Mouse (Mus musculus) left cerebral cortex, adult 2 months (tissue): ENCODE results near the gene Fam167b. TPM values are rescaled to one million over a fixed set of nuclear protein-coding genes. Genes with fewer than 3 reads are reported as not detected.
"Not testable (repeated sequence)": the region's sequence is repeated elsewhere in the genome, so short reads cannot be mapped to it uniquely, and the experiment has no call there.

ENCODE experiments used
- DNase-seq, 2 experiments: peaks; one replicate each; pipeline ENCODE4 v3.0.0; 2021 to 2022; ENCODE audit warnings: low spot score in 2 of 2, mixed read lengths in 1 of 2; ENCODE audit errors: extremely low spot score in 1 of 2
- H3K27ac ChIP-seq: fragments of 200-600 bp; 2 replicates; pipeline ENCODE4 v1.8.1; 2022
- H3K4me3 ChIP-seq: fragments of 200-600 bp; 2 replicates; pipeline ENCODE4 v1.8.1; 2022
- CTCF ChIP-seq: fragments of 200-600 bp; IDR thresholded peaks from 2 replicates; pipeline ENCODE4 v1.8.1; 2022; ENCODE audit warnings: antibody characterized with exemption, mild to moderate bottlenecking, moderate library complexity
- intact Hi-C: fragments of 180-260 bp; cut with DNase I; formaldehyde crosslinking; loops from one replicate; pipeline ENCODE4 v1.15.1; 2025
- microRNA-seq, 2 experiments: library from miRNA; unstranded; fragments of <30 nt; microRNA quantifications; one replicate each; pipeline ENCODE4 v1.2.0; 2021
- total RNA-seq, 2 experiments: library from RNA; stranded (reverse); gene quantifications; 2 replicates each; pipeline ENCODE4 v1.2.3; 2021

Fam167b gene
- total RNA-seq, 2 experiments from 2014 or later: 0.40 to 0.77 TPM

DNA sequence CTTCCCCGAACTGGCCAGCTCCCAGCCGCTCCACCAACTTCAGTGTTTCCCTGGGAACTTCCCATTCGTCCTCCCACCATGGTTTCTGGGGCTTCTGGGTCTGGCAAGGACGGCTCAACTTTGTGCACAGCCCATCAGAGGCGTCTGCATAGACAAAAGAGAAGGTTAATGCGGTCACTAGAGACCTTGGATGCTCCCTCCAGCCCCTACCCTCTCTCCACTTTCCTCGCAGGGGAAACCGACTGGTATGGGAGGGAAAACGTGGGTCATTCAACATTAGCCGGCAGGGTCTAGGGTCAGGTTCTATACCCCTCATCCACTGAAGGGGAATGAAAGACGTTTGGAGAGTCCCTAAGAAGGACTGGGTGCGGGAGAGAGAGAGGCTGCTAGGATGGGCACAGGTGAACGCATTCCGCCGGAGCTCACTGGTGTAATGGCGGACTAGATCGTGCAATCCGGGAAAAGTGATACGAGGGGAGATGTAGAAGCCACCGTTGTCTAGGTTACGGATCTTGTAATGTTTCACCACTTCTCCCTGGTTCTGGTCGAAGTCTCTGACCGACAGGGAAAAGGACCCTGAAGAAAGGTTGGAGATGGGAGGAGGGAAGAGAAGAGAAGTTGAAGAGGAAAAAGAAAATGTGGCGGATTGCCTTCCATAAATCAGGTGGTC is 22.4 kb downstream of the Fam167b start:
- TF ChIP-seq CTCF: no peak
- intact Hi-C loops: no loop called here
- H3K4me3 ChIP-seq: peak overlapping the region; percentile 57
- DNase-seq: no peak
- peak overlapping the region; percentile 52 for H3K27ac ChIP-seq

DNA sequence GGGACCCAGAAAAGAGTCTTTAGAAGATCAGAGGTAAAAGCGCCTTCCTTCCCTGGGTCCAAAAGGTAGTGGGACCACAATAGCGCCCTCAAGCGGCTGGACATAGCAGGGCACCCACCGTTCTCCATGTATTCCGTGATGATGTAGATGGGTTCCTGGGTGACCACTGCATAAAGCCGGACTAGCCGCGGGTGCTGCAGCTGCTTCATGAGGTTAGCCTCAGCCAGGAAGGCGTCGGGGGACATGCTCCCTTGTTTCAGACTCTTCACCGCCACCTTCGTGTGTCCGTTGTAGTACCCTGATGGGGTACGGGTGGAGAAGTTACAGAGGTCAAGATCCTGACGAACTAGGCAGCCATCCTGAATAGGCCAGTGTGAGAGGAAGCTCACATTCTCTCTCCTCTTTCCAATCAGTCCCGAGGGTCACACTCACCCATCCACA is 22.9 kb downstream of the Fam167b start:
- peak overlapping the region; percentile 57 for H3K4me3 ChIP-seq
- TF ChIP-seq CTCF: peak; percentile 68
- no peak overlapping the region for H3K27ac ChIP-seq
- intact Hi-C loops: no loop called here
- DNase-seq: peak; percentile 36 to 40

DNA sequence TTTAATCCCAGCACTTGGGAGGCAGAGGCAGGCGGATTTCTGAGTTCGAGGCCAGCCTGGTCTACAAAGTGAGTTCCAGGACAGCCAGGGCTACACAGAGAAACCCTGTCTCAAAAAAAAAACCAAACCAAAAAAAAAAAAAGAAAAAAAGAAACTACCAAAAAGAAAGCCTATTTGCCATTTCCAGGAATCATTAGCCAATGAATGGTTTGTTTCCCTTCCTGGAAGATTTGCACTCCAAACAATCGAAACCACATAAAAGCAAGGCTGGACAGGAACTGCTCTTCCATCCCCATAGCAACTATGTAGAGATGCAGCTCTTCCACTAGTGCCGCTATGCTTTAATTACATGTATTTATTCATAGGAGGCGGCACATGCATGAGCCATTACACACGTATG is 23.8 kb downstream of the Fam167b start:
- H3K4me3 ChIP-seq, intact Hi-C loops, DNase-seq, H3K27ac ChIP-seq: not testable (repeated sequence)

DNA sequence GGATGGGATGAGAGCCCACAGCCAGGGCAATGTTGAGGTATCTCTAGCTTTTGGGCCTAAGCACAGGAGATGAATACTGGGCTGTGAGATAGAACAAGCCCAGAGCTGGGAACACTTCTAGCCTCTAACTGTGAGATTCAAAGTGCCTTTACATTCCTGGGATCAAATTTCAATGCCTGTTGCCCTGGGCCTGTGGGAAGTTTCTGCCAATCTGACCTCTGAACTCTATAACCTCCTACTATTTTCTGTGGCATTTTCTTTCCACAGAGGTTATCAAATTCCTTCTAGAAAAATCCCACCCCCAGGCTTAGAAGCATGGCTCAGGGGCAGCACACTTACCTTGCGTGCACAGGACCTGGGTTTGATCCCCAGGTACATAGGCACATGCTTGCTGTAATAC is 28.1 kb downstream of the Fam167b start:
- TF ChIP-seq CTCF: no peak
- no peak for DNase-seq
- H3K27ac ChIP-seq: no peak overlapping the region
- intact Hi-C loops: no loop called here
- no peak overlapping the region for H3K4me3 ChIP-seq

DNA sequence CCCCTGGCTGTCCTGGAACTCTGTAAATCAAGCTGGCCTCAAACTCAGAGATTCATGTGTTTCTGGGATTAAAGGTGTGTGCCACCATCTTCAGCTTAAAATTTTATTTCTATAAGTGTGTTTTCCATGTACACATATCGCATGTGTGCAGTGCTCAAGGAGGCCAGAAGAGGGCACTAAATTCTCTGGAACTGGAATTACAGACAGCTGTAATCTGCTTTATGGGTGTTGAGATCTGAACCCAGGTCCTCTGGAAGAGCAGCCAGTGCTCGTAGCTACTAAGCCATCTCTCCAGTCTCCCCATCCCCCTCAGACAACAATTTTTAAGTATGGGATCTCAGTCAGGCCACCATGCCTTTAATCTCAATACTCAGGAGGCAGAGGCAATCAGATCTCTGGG is 29.0 kb downstream of the Fam167b start:
- Histone ChIP-seq H3K27ac (no peak overlapping the region), H3K4me3 (no peak overlapping the region)
- peak; percentile 50 for TF ChIP-seq CTCF
- intact Hi-C loops: no loop called here
- DNase-seq: no peak

DNA sequence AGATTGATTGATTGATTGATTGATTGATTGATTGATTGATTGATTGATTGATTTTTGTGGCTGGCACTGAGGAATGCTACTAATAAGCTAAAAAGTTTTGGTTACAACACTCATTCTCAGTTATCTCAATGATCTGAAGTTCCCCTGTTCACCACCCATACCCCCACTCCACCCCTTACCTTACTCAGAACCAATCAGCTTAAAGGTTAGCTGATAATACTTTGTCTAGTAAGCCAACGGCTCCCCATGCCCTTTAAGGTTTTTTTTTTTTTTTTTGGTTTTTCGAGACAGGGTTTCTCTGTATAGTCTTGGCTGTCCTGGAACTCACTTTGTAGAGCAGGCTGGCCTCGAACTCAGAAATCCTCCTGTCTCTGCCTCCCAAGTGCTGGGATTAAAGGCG is 30.7 kb downstream of the Fam167b start:
- intact Hi-C loops, DNase-seq, H3K27ac ChIP-seq, H3K4me3 ChIP-seq: not testable (repeated sequence)

DNA sequence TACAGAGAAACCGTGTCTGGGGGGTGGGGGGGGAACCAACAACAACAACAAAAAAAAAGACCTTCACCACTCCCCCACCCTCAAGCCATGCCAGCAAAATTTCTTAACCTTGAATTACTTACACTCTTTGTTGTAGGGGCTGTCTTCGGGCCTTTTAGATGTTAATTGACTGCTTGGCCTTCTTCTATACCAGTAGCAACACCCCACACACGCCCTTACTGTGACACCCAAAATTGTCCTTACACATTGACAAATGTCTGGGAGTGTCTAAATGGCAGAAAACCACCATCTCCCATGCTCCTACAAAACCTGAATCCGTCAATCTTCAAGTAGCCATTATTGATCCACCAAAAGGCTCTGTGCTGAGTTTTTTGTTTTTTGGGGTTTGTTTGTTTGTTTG is 34.2 kb downstream of the Fam167b start:
- intact Hi-C loops: no loop called here
- no peak for TF ChIP-seq CTCF
- DNase-seq: no peak
- H3K4me3 ChIP-seq: no peak overlapping the region
- H3K27ac ChIP-seq: no peak overlapping the region

DNA sequence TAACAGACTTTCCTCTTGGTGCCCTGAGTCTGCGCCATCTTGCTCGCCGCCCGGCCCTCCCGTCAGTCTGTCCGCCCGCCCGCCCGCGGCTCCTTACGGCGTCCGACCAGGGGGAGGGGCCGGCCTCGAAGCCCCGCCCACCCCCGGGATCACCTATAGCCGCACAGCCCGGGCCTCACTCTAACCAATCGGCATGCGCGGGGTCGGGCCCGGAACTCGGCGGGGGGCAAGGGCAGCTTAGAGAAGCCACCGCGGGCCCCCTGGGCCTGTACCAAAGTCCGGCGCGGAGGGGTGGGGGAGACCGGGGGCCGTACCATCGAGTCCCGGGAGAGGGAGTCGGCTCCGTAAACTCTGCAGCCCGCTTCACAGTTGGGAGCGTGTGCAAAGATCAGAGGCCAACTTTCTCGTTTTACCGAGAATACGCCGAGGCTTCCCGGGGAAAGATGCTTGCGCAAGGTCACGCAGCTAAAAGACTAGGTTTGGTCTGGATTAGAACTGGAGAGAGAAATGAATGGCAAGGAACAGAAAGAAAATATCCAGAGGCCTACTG is 35.7 kb downstream of the Fam167b start, which contains the start of gene Hdac1:
Hdac1 (minus strand) TSS at position 122 of the 550 bp plus-strand sequence.
- peak within 1 kb of the TSS; percentile 80 for H3K27ac ChIP-seq
- DNase-seq: peak; percentile 94 to 96
- TF ChIP-seq CTCF: peak; percentile 21
- intact Hi-C loops: no loop called here
- peak within 1 kb of the TSS; percentile 61 for H3K4me3 ChIP-seq

DNA sequence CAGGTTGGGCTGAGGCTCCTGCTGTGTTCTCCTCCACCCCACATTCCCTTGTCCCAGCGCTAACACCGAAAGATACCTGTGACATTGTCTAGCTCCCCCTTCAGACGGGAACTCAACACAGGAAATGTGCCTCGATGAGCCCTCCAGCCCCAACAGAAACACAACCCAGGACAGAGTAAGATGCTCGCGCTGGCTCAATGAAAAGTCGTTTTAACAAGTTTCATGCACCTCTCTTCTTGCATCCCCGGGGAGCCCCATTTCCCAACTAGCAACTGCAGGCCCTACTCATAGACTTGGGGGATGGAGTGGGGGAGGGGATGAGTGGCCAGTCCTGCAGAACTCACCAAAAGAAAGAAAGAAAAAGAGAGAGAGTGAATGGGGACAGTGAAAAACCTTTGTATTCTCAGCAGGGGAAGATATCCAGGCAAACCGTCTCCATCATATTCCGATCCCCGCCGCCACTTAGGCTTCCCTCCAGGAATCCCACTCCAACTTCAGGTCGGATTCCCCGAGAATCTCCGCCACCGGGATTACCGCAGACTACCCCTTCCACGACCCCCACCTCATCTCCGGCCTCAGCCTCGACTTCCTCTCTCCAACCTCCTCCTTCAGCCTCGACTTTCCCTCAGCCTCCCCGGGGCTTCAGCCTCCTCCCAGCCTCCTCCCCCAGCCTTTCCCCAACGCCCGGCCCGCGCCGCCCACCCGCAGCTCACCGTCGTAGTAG is 36.3 kb downstream of the Fam167b start:
- no peak for TF ChIP-seq CTCF
- intact Hi-C loops: no loop called here
- no peak for DNase-seq
- Histone ChIP-seq H3K27ac (peak overlapping the region; percentile 80), H3K4me3 (peak overlapping the region; percentile 61)

DNA sequence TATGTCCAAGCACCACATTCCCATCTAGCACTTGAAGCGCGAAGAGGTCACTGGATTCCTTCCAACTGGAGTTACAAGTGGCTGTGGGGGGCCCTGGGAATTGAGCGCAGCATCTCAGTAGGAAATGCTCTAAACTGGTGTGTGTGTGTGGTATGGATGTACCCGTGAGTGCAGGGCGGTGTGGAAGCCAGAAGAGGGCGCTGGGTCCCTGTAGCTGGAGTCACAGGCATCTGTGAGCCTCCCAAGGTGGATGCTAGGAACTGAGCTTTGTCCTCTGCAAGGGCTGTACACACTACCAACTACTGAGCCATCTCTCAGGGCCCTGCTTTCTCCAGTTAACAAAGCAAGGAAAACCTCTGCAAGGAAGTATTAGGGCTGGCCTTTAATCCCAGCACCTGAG is 38.3 kb downstream of the Fam167b start:
- intact Hi-C loops: no loop called here
- TF ChIP-seq CTCF: peak; percentile 23
- no peak for DNase-seq
- Histone ChIP-seq H3K27ac (no peak overlapping the region), H3K4me3 (no peak overlapping the region)

DNA sequence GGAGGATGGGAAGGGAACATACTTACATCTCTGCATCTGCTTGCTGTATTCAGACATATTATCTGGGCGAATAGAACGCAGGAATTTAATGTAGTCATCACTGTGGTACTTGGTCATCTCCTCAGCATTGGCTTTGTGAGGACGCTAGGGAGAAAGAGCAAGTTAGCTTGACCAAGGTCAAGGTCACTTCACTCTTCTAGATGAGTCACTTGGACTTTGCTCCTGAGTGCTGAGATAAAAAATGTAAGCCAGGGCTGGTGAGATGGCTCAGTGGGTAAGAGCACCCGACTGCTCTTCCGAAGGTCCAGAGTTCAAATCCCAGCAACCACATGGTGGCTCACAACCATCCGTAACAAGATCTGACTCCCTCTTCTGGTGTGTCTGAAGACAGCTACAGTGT is 49.4 kb downstream of the Fam167b start:
- H3K4me3 ChIP-seq, DNase-seq, intact Hi-C loops, H3K27ac ChIP-seq: not testable (repeated sequence)

Small RNA genes within 50 kb of the gene (microRNA-seq; reads per million reads assigned to microRNA genes)
- 0 reads per million in 2 experiments for gene Mir8119

Other genes starting within 250 kb of the Fam167b start
- 100 to 1,000 TPM; 115 to 123 TPM for gene Rbbp4, start 243.2 kb downstream of the Fam167b start, total RNA-seq
- 10 to 100 TPM; 29.4 to 30.1 TPM for gene Zbtb8os, start 242.9 kb downstream of the Fam167b start, total RNA-seq
- 1 to 10 TPM; 5.1 to 5.8 TPM for gene Zbtb8a, start 200.4 kb downstream of the Fam167b start, total RNA-seq
- gene Zbtb8b, start 137.7 kb downstream of the Fam167b start, total RNA-seq: 1 to 10 TPM; 5.0 to 5.2 TPM
- gene Bsdc1, start 117.0 kb downstream of the Fam167b start, total RNA-seq: 10 to 100 TPM; 56.6 to 57.8 TPM
- gene Tssk3, start 87.5 kb downstream of the Fam167b start, total RNA-seq: not detected
- gene Fam229a, start 87.4 kb downstream of the Fam167b start, total RNA-seq: under 1 TPM in 1 of 2 experiments, not detected in 1; 0.91 TPM
- gene Marcksl1, start 65.0 kb downstream of the Fam167b start, total RNA-seq: 100 to 1,000 TPM in 1 of 2 experiments, 10 to 100 TPM in 1; 96.0 to 102 TPM
- gene Hdac1, start 35.8 kb downstream of the Fam167b start, total RNA-seq: 10 to 100 TPM; 26.5 to 29.5 TPM
- gene Lck, start 4.9 kb downstream of the Fam167b start, total RNA-seq: 1 to 10 TPM; 2.2 to 2.4 TPM
- gene Eif3i, start 22.1 kb upstream of the Fam167b start, total RNA-seq: 100 to 1,000 TPM; 124 to 129 TPM
- gene Tmem234, start 22.1 kb upstream of the Fam167b start, total RNA-seq: 10 to 100 TPM; 89.3 to 94.8 TPM
- gene Dcdc2b, start 35.7 kb upstream of the Fam167b start, total RNA-seq: 1 to 10 TPM; 5.7 to 6.2 TPM
- 10 to 100 TPM; 30.1 to 34.8 TPM for gene Iqcc, start 40.5 kb upstream of the Fam167b start, total RNA-seq
- 10 to 100 TPM; 50.9 to 67.0 TPM for gene Ccdc28b, start 45.4 kb upstream of the Fam167b start, total RNA-seq
- gene Txlna, start 62.5 kb upstream of the Fam167b start, total RNA-seq: 10 to 100 TPM; 42.1 to 52.1 TPM
- gene Kpna6, start 94.2 kb upstream of the Fam167b start, total RNA-seq: 10 to 100 TPM; 84.2 to 94.0 TPM
- 10 to 100 TPM; 14.5 to 14.9 TPM for gene Tmem39b, start 118.3 kb upstream of the Fam167b start, total RNA-seq
- gene Khdrbs1, start 163.8 kb upstream of the Fam167b start, total RNA-seq: 10 to 100 TPM; 89.7 to 92.6 TPM
- gene Ptp4a2, start 232.7 kb upstream of the Fam167b start, total RNA-seq: 100 to 1,000 TPM; 126 to 131 TPM